Mouse (Mus musculus) liver, postnatal 0 days (tissue): ENCODE measurements at regions not wholly inside any gene's neighbourhood (a gene's known extent, or its start where the extent isn't known, plus 50 kb on each side); places are given as distances from the start of the nearest gene placed in this dataset.

Experiments
- CTCF ChIP-seq: sonication (generic); IDR thresholded peaks from 2 replicates; pipeline ENCODE4 v1.5.1; 2016; ENCODE audit warnings: antibody characterized with exemption, low read depth
- EP300 ChIP-seq: IDR thresholded peaks from 2 replicates; pipeline ENCODE4 v1.6.1; 2016; ENCODE audit warnings: antibody characterized with exemption, low read depth, mild to moderate bottlenecking

DNA sequence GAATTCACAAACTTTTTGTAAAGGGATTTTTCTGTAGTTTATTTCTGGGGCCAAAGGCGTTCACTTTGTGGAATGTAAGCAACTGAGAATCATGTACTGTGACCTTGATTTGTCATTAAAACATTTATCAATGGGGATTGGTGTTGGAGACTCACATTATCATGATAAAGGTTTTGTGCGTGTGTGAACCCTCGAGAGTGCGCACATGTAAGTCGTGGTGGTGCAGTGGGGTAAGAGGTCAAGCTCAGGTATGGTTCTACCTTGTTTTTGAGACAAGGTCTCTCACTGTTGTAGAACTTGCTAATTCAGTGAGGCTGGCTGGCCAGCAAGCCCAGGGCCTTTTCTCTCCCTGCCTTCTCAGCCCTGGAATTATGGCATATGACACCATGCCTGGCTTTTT lies 280.4 kb downstream of the Rps24 start:
- no peak for TF ChIP-seq CTCF
- no peak for TF ChIP-seq EP300
